Mouse (Mus musculus) megakaryocyte-erythroid progenitor cell, adult 5-6 weeks (primary cell): ENCODE data around the gene Mrpl21. TPM values are rescaled to one million over a fixed set of nuclear protein-coding genes. Genes with fewer than 3 reads are reported as not detected.

Experiments used
- ATAC-seq: replicated peaks from 2 replicates; pipeline ENCODE4 v1.8.0; 2016; ENCODE audit warnings: mild to moderate bottlenecking, inconsistent platforms; ENCODE audit not compliant: severe bottlenecking, poor library complexity, low FRiP score, low TSS enrichment
- total RNA-seq, 2 experiments: library from RNA; stranded (forward) in 1 of 2; stranded (reverse) in 1 of 2; fragments of 200-1000, 215-1000 nt in 1 of 2; fragments of >200 nt in 1 of 2; fragmentation: Nextera tagmentation in 1 of 2; gene quantifications; 2 replicates each; pipeline ENCODE4 v1.2.3; 2014 to 2017

Mrpl21 gene
- 91.3 and 114 TPM in 2 replicates for total RNA-seq (2014; fragmentation: Nextera tagmentation)
- total RNA-seq (2017), result 118 and 166 TPM in 2 replicates

GRCm38 (mm10) chr19:3282572-3283467, at the start of gene Mrpl21, which contains the start of gene Ighmbp2:
Gene Mrpl21 (plus strand): TSS chr19:3282901.
Gene Ighmbp2 (minus strand): TSS chr19:3283017.
- peak; percentile 86 for ATAC-seq

GRCm38 (mm10) chr19:3260016-3260415, 22.7 kb upstream of the Mrpl21 start:
- no peak for ATAC-seq

- no peak for ATAC-seq
Observed at GRCm38 (mm10) chr19:3260591-3260990, 22.1 kb upstream of the Mrpl21 start.

- ATAC-seq, result no peak
Observed at GRCm38 (mm10) chr19:3261336-3261735, 21.4 kb upstream of the Mrpl21 start.

- ATAC-seq, result no peak
Observed at GRCm38 (mm10) chr19:3261764-3262525, 20.8 kb upstream of the Mrpl21 start.

GRCm38 (mm10) chr19:3264348-3264747, 18.4 kb upstream of the Mrpl21 start:
- no peak for ATAC-seq

- ATAC-seq, result no peak
Observed at GRCm38 (mm10) chr19:3265180-3265579, 17.5 kb upstream of the Mrpl21 start.

GRCm38 (mm10) chr19:3266136-3266535, 16.6 kb upstream of the Mrpl21 start:
- ATAC-seq, result no peak

- ATAC-seq, result no peak
Observed at GRCm38 (mm10) chr19:3266676-3267075, 16.0 kb upstream of the Mrpl21 start.

- ATAC-seq, result no peak
Observed at GRCm38 (mm10) chr19:3267340-3267739, 15.4 kb upstream of the Mrpl21 start.

GRCm38 (mm10) chr19:3268218-3268980, 14.3 kb upstream of the Mrpl21 start:
- no peak for ATAC-seq

- ATAC-seq, result no peak
Observed at GRCm38 (mm10) chr19:3269279-3269678, 13.4 kb upstream of the Mrpl21 start.

- ATAC-seq, result no peak
Observed at GRCm38 (mm10) chr19:3269803-3270202, 12.9 kb upstream of the Mrpl21 start.

- ATAC-seq, result no peak
Observed at GRCm38 (mm10) chr19:3271366-3271765, 11.3 kb upstream of the Mrpl21 start.

- ATAC-seq, result no peak
Observed at GRCm38 (mm10) chr19:3273331-3273730, 9.4 kb upstream of the Mrpl21 start.

- no peak for ATAC-seq
Observed at GRCm38 (mm10) chr19:3275744-3276365, 6.8 kb upstream of the Mrpl21 start.

GRCm38 (mm10) chr19:3281886-3282285, 815 bp upstream of the Mrpl21 start:
- no peak for ATAC-seq

GRCm38 (mm10) chr19:3289006-3289405, 6.3 kb downstream of the Mrpl21 start:
- ATAC-seq, result no peak

GRCm38 (mm10) chr19:3292028-3292427, 9.3 kb downstream of the Mrpl21 start:
- ATAC-seq, result peak; percentile 93
